Mouse (Mus musculus) heart, postnatal 0 days (tissue): ENCODE results near the gene Adora2b.

Experiments used
- CTCF ChIP-seq: IDR thresholded peaks from 2 replicates; pipeline ENCODE4 v1.5.1; 2016; ENCODE audit warnings: antibody characterized with exemption, control low read depth, low read depth
- EP300 ChIP-seq: IDR thresholded peaks from 2 replicates; pipeline ENCODE4 v1.6.1; 2016; ENCODE audit warnings: antibody characterized with exemption, low read depth

DNA sequence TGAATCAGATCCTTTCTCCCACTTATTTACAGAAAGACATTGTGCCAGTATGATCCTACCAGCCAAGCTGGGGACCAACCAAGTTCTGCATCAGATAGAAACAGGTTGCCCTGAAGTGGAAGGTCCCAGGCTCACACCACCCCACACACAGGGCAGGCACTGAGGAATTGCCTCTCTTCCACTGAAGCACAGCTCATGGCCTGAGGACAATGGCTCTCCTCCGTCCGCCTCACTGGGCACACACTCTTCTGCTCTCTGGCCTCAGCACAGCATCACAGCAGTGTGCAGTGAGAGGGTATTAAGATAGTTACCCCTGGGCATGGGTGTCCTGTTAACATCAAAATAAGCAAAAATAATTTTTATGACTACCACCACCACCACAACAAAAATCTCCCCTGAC is 39.7 kb upstream of the Adora2b start:
- TF ChIP-seq CTCF (no peak), EP300 (no peak)
